Comparison of ENCODE assay signal across 25 mouse cellular contexts in genomic region chr10:96465967-96466366, GRCm38 (mm10).
A peak's percentile ranks its signal among the peaks of the same experiment; 100 is the strongest.
DNase-seq lines count a peak whose midpoint lies in the region; ATAC-seq and TF ChIP-seq lines count a peak whose summit lies in the region.
"Had no signal": no experiment of that assay in that cellular context is flagged by ENCODE, and none has a peak within 500 bp of the region (broad histone marks: within the 10 kb centered on the region; RNA-seq: fewer than 3 reads in every experiment).

No protein-coding gene starts in this region.

- no peak overlapping the region for H3K4me2 ChIP-seq in liver, postnatal 0 days (ENCODE audit: low read depth, low read length)
- no peak overlapping the region for H3K4me2 ChIP-seq in liver, embryonic 12.5 days
- no peak overlapping the region for H3K4me2 ChIP-seq in intestine, embryonic 16.5 days (ENCODE audit: low read depth, low read length)
- H3K4me2 ChIP-seq: embryonic facial prominence, embryonic 12.5 days; hindbrain, embryonic 14.5 days; limb, embryonic 12.5 days; liver, embryonic 15.5 days; midbrain, embryonic 11.5 days; neural tube, embryonic 12.5 days had no signal

- H3K27me3 ChIP-seq in liver, postnatal 0 days (ENCODE audit: insufficient read depth, low read length), result no peaks in the 10 kb centered on the region
- H3K27me3 ChIP-seq in liver, embryonic 12.5 days (replicated peaks), result no peaks in the 10 kb centered on the region
- no peaks in the 10 kb centered on the region for H3K27me3 ChIP-seq in intestine, embryonic 16.5 days (replicated peaks; ENCODE audit: control insufficient read depth, insufficient read depth, low read length)
- H3K27me3 ChIP-seq: CH12.LX; embryonic facial prominence, embryonic 12.5 days; limb, embryonic 12.5 days; liver, embryonic 15.5 days; neural tube, embryonic 12.5 days; Patski had no signal

- H3K9ac ChIP-seq in liver, postnatal 0 days (replicated peaks), result no peak overlapping the region
- H3K9ac ChIP-seq in liver, embryonic 12.5 days, result no peak overlapping the region
- no peak overlapping the region for H3K9ac ChIP-seq in intestine, embryonic 16.5 days (ENCODE audit: low read depth, low read length)
- H3K9ac ChIP-seq: embryonic facial prominence, embryonic 12.5 days; forebrain, postnatal 0 days; hindbrain, embryonic 14.5 days; limb, embryonic 12.5 days; liver, embryonic 15.5 days; neural tube, embryonic 12.5 days had no signal

- H3K4me3 ChIP-seq in liver, postnatal 0 days (ENCODE audit: low read depth, low read length), result no peak overlapping the region
- H3K4me3 ChIP-seq in liver, embryonic 12.5 days, result no peak overlapping the region
- no peak overlapping the region for H3K4me3 ChIP-seq in intestine, embryonic 16.5 days (ENCODE audit: low read length)
- H3K4me3 ChIP-seq: embryonic facial prominence, embryonic 12.5 days; heart, adult 2 months; limb, embryonic 12.5 days; liver, embryonic 15.5 days; neural tube, embryonic 12.5 days had no signal

- DNase-seq in liver, postnatal 0 days, result no peak
- DNase-seq in 416B (ENCODE audit: low read depth), result peak; percentile 44
- peak; percentile 31 for DNase-seq in naive thymus-derived CD4-positive, alpha-beta T cell, adult 2 months (ENCODE audit: low read depth)
- DNase-seq in kidney, postnatal 25 days, result no peak
- DNase-seq: B cell, adult 2 months; cerebellum, adult 11-12 months; cerebellum, postnatal 10 days; forebrain, postnatal 0 days; gastrocnemius, postnatal 14 days; heart, adult 2 months; kidney, adult 2 months had no signal

- TF ChIP-seq EP300 in liver, postnatal 0 days (IDR thresholded peaks at IDR 0.05; ENCODE audit: low read depth), result no peak

- ATAC-seq in liver, postnatal 0 days, result 0 out of 2 replicates have a peak, but pooled peaks have one; percentile 25
- no peak for ATAC-seq in liver, embryonic 12.5 days
- ATAC-seq in granulocyte monocyte progenitor cell, adult 5-6 weeks (replicated peaks; ENCODE audit: poor library complexity, severe bottlenecking), result peak; percentile 98
- no peak for ATAC-seq in intestine, embryonic 16.5 days
- ATAC-seq: forebrain, postnatal 0 days; Patski had no signal

- no peaks in the 10 kb centered on the region for H3K4me1 ChIP-seq in liver, postnatal 0 days (ENCODE audit: insufficient read depth)
- no peaks in the 10 kb centered on the region for H3K4me1 ChIP-seq in liver, embryonic 12.5 days
- H3K4me1 ChIP-seq in intestine, embryonic 16.5 days (ENCODE audit: control insufficient read depth, insufficient read depth, low read length), result no peaks in the 10 kb centered on the region
- H3K4me1 ChIP-seq: liver, embryonic 15.5 days; neural tube, embryonic 12.5 days had no signal

- no peaks in the 10 kb centered on the region for H3K9me3 ChIP-seq in liver, postnatal 0 days (ENCODE audit: low read length)
- no peaks in the 10 kb centered on the region for H3K9me3 ChIP-seq in liver, embryonic 12.5 days (replicated peaks)
- H3K9me3 ChIP-seq in intestine, embryonic 16.5 days (ENCODE audit: control insufficient read depth, low read length), result no peaks in the 10 kb centered on the region
- H3K9me3 ChIP-seq: embryonic facial prominence, embryonic 12.5 days; limb, embryonic 12.5 days; liver, embryonic 15.5 days; neural tube, embryonic 12.5 days had no signal

- H3K36me3 ChIP-seq in liver, postnatal 0 days (replicated peaks; ENCODE audit: insufficient read depth, low read length), result no peaks in the 10 kb centered on the region
- no peaks in the 10 kb centered on the region for H3K36me3 ChIP-seq in liver, embryonic 12.5 days
- H3K36me3 ChIP-seq in intestine, embryonic 16.5 days (ENCODE audit: control insufficient read depth, insufficient read depth, low read length), result no peaks in the 10 kb centered on the region
- H3K36me3 ChIP-seq: embryonic facial prominence, embryonic 12.5 days; G1E; limb, embryonic 12.5 days; liver, embryonic 15.5 days; neural tube, embryonic 12.5 days had no signal

- 43% methylated on average over 6 of the region's 6 CpGs for WGBS in liver, postnatal 0 days (ENCODE audit: insufficient replicate concordance)
- 51% methylated on average over 6 of the region's 6 CpGs for WGBS in liver, embryonic 12.5 days (ENCODE audit: insufficient replicate concordance)
- WGBS in intestine, embryonic 16.5 days, result 76% methylated on average over 6 of the region's 6 CpGs

- no peak for TF ChIP-seq CTCF in liver, postnatal 0 days (IDR thresholded peaks at IDR 0.05; ENCODE audit: low read depth)

- peak overlapping the region; percentile 41; the same call in 1 of the 2 replicates for H3K27ac ChIP-seq in liver, postnatal 0 days (ENCODE audit: low read depth)
- H3K27ac ChIP-seq in liver, embryonic 12.5 days, result no peak overlapping the region
- H3K27ac ChIP-seq in intestine, embryonic 16.5 days (ENCODE audit: low read length), result no peak overlapping the region
- H3K27ac ChIP-seq: embryonic facial prominence, embryonic 12.5 days; heart, adult 2 months; hindbrain, embryonic 14.5 days; kidney, postnatal 0 days; limb, embryonic 12.5 days; liver, embryonic 15.5 days; macrophage; neural tube, embryonic 12.5 days had no signal

Comparison
In these comparisons a context has a peak if more than half of its experiments do, and no peak if none do; other contexts are left out.
1. ATAC-seq: peak in liver, postnatal 0 days (single experiment) and granulocyte monocyte progenitor cell, adult 5-6 weeks (single experiment); none in liver, embryonic 12.5 days (single experiment) and intestine, embryonic 16.5 days (single experiment).
2. DNase-seq: peak in 416B (single experiment) and naive thymus-derived CD4-positive, alpha-beta T cell, adult 2 months (single experiment); none in liver, postnatal 0 days (single experiment) and kidney, postnatal 25 days (0 of 2).